Mouse (Mus musculus): Measurements from ENCODE around the gene Morn1.

The Morn1 gene

GRCm38 (mm10) chr4:155157871-155158542, 71.6 kb downstream of the Morn1 start:
- in situ Hi-C loops (cut with MboI): no loop called here

- in situ Hi-C loops (cut with MboI): no loop called here
Observed at GRCm38 (mm10) chr4:155158543-155158917, 72.2 kb downstream of the Morn1 start.

GRCm38 (mm10) chr4:155162433-155163319, 76.3 kb downstream of the Morn1 start:
- in situ Hi-C loops (cut with MboI): no loop called here

GRCm38 (mm10) chr4:155163320-155163651, 76.9 kb downstream of the Morn1 start:
- in situ Hi-C loops (cut with MboI): no loop called here

GRCm38 (mm10) chr4:155163685-155164084, 77.3 kb downstream of the Morn1 start:
- in situ Hi-C loops (cut with MboI): no loop called here

- in situ Hi-C loops (cut with MboI): no loop called here
Observed at GRCm38 (mm10) chr4:155164550-155164949, 78.2 kb downstream of the Morn1 start.

- in situ Hi-C loops (cut with MboI): no loop called here
Observed at GRCm38 (mm10) chr4:155165861-155166260, 79.5 kb downstream of the Morn1 start.

GRCm38 (mm10) chr4:155168835-155169252, 82.5 kb downstream of the Morn1 start:
- in situ Hi-C loops (cut with MboI): no loop called here

- in situ Hi-C loops (cut with MboI): no loop called here
Observed at GRCm38 (mm10) chr4:155170614-155171212, 84.3 kb downstream of the Morn1 start.

GRCm38 (mm10) chr4:155171961-155172533, 85.7 kb downstream of the Morn1 start:
- in situ Hi-C loops (cut with MboI): no loop called here

- in situ Hi-C loops (cut with MboI): no loop called here
Observed at GRCm38 (mm10) chr4:155172909-155173821, 86.8 kb downstream of the Morn1 start.

- in situ Hi-C loops (cut with MboI): no loop called here
Observed at GRCm38 (mm10) chr4:155173822-155174785, 87.7 kb downstream of the Morn1 start.

- in situ Hi-C loops (cut with MboI): no loop called here
Observed at GRCm38 (mm10) chr4:155176210-155176609, 89.8 kb downstream of the Morn1 start.

GRCm38 (mm10) chr4:155178274-155178673, 91.9 kb downstream of the Morn1 start:
- in situ Hi-C loops (cut with MboI): no loop called here

GRCm38 (mm10) chr4:155178981-155179512, 92.7 kb downstream of the Morn1 start:
- in situ Hi-C loops (cut with MboI): no loop called here

- in situ Hi-C loops (cut with MboI): no loop called here
Observed at GRCm38 (mm10) chr4:155183201-155183600, 96.8 kb downstream of the Morn1 start.

GRCm38 (mm10) chr4:155184248-155185070, 98.1 kb downstream of the Morn1 start:
- in situ Hi-C loops (cut with MboI): no loop called here

GRCm38 (mm10) chr4:155185845-155186244, 99.5 kb downstream of the Morn1 start:
- in situ Hi-C loops (cut with MboI): no loop called here

- in situ Hi-C loops (cut with MboI): no loop called here
Observed at GRCm38 (mm10) chr4:155187192-155187674, 100.9 kb downstream of the Morn1 start.
